Mouse (Mus musculus) embryonic facial prominence, embryonic 14.5 days (tissue): Measurements from ENCODE around the gene Klk14. TPM values are rescaled to one million over a fixed set of nuclear protein-coding genes. Genes with fewer than 3 reads are reported as not detected.
A peak's percentile ranks its signal among the peaks of the same experiment; 100 is the strongest.
"Not testable (repeated sequence)": the region's sequence is repeated elsewhere in the genome, so short reads cannot be mapped to it uniquely, and the experiment has no call there.

Experiments
- ATAC-seq: fragments of 200-750 bp; cut with Nextera tagmentation; 2 replicates; pipeline ENCODE4 v1.8.0; 2017; ENCODE audit warnings: low read depth, moderate number of reproducible peaks, moderate TSS enrichment
- DNase-seq: peaks from one replicate; pipeline ENCODE4 v3.0.0-alpha.2; 2015; ENCODE audit warnings: low spot score
- H3K27ac ChIP-seq: fragments of 300-500 bp; sonication (generic); replicated peaks from 2 replicates; pipeline ENCODE4 v1.5.1; 2014; ENCODE audit warnings: low read depth, mild to moderate bottlenecking, low read length, moderate library complexity
- H3K27me3 ChIP-seq: fragments of 300-500 bp; sonication (generic); replicated peaks from 2 replicates; pipeline ENCODE4 v1.6.1; 2014; ENCODE audit warnings: low read length; ENCODE audit not compliant: control insufficient read depth, insufficient read depth
- H3K36me3 ChIP-seq: fragments of 300-500 bp; sonication (generic); 2 replicates; pipeline ENCODE4 v1.6.1; 2014; ENCODE audit warnings: low read length, mixed read lengths; ENCODE audit not compliant: control insufficient read depth, insufficient read depth
- H3K4me1 ChIP-seq: fragments of 300-500 bp; sonication (generic); 2 replicates; pipeline ENCODE4 v1.6.1; 2014; ENCODE audit warnings: antibody characterized with exemption, low read length; ENCODE audit not compliant: control insufficient read depth, insufficient read depth
- H3K4me2 ChIP-seq: fragments of 300-500 bp; sonication (generic); 2 replicates; pipeline ENCODE4 v1.6.1; 2014; ENCODE audit warnings: low read depth, mild to moderate bottlenecking, low read length, moderate library complexity, mixed read lengths
- H3K4me3 ChIP-seq: fragments of 300-500 bp; sonication (generic); 2 replicates; pipeline ENCODE4 v1.5.1; 2014; ENCODE audit warnings: low read depth, mild to moderate bottlenecking, low read length
- H3K9ac ChIP-seq: fragments of 300-500 bp; sonication (generic); 2 replicates; pipeline ENCODE4 v1.6.1; 2014; ENCODE audit warnings: low read depth, mild to moderate bottlenecking, low read length, moderate library complexity, mixed read lengths
- H3K9me3 ChIP-seq: fragments of 300-500 bp; sonication (generic); 2 replicates; pipeline ENCODE4 v1.6.1; 2016; ENCODE audit warnings: low read length; ENCODE audit not compliant: control insufficient read depth
- WGBS: fragments of 180-500 bp; shearing (Covaris S2); extraction: QIAGEN DNeasy Blood & Tissue Kit; methylation state at CpG from one replicate; pipeline ENCODE4 v1.1.7; 2014; 5-methylcytosine and 5-hydroxymethylcytosine counted together
- polyA plus RNA-seq: library from polyadenylated mRNA; unstranded; fragments of >200 nt; fragmentation: Nextera tagmentation; extraction: Ambion mirVana; gene quantifications from 2 replicates; pipeline ENCODE4 v1.2.1, GENCODE M21; 2014

Klk14 gene
- polyA plus RNA-seq, 1 experiment from 2014 or later = 0.22 TPM

DNA sequence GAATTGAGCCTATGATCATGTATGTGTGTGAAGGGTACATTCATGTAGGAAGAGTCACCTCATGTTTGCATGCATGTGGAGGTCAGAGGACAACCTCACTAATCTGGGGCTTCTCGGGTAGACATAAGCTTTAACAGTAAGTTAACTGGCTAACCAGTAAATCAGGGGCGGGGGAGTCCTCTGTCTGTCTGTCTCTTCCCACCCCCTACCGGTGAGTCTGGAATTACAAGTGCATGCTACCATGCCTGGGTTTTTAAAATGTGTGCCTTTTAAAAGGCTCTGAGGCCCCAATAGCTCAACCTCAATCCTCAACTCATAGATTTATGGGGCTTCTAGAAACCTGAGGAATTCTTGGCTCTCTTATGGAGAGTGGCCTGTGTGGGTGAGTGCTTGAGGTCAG lies 21.6 kb upstream of the Klk14 start:
- H3K36me3 ChIP-seq = no peaks in the 10 kb centered on the region
- no peaks in the 10 kb centered on the region for H3K27me3 ChIP-seq
- H3K27ac ChIP-seq = no peak overlapping the region
- no peak overlapping the region for H3K4me2 ChIP-seq
- 17% methylated on average over 3 of the region's 3 CpGs for WGBS
- H3K9ac ChIP-seq = no peak overlapping the region
- H3K4me1 ChIP-seq = peaks cover 5% of the 10 kb centered on the region
- DNase-seq (peak; percentile 19), ATAC-seq (no peak)
- H3K9me3 ChIP-seq = no peaks in the 10 kb centered on the region
- no peak overlapping the region for H3K4me3 ChIP-seq

- peak overlapping the region; percentile 30; the same call in 1 of the 2 replicates for H3K27ac ChIP-seq
- ATAC-seq (peak; percentile 19), DNase-seq (no peak)
- H3K9me3 ChIP-seq = 0 out of 2 replicates have a peak, but pooled peaks cover under 1% of the 10 kb centered on the region
- H3K36me3 ChIP-seq = peaks cover 21% of the 10 kb centered on the region
- H3K4me1 ChIP-seq = peaks cover 5% of the 10 kb centered on the region
- H3K27me3 ChIP-seq = no peaks in the 10 kb centered on the region
- peak overlapping the region; percentile 72 for H3K4me3 ChIP-seq
- 70% methylated on average over 11 of the region's 11 CpGs for WGBS
- peak overlapping the region; percentile 83 for H3K9ac ChIP-seq
- H3K4me2 ChIP-seq = peak overlapping the region; percentile 71
These were observed 19.0 kb upstream of the Klk14 start for GRCm38 (mm10) chr7:43671064-43671808.

DNA sequence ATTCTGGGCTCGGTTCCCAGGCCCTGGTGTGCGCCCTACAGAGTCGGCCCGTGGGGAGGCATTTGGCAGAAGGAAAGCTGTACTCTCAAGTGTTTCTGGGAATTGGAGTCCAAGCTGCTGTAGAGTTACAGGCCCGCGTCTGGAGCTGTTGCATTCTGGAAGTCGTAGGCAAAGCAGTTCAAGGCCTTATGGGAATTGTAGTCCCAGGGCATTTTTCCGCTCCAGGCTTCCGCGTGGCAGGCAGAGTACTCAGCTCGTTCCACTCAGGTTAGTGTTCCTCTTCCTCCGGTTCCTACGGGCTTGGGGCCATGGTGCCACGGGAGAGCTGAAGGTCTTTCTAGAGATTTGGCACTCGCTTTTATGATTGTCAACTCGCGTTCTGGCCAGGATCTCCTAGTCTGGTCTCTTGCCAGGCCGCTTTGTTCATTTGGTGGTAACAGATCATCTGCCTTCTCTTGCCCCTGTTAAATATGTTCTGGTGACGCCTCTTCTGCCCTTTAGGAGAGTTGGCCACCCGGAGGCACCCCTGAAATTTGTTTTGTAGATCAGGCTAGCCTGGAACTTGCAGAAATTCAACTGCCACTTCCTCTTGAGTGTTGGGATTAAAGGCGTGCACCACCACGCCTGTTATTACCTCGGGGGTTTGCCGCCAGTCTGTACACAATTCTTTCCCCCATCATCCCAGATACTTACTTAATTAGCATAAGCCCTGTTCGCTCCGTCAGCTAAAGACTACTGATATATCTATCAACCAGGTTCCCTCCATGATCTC lies 18.2 kb upstream of the Klk14 start, which contains the start of gene Ctu1:
Gene Ctu1, plus strand, starts transcription at position 208 of the 772 bp plus-strand sequence.
- Histone ChIP-seq H3K4me3 (peak within 1 kb of the TSS; percentile 72), H3K9ac (peak within 1 kb of the TSS; percentile 83), H3K9me3 (0 out of 2 replicates have a peak, but pooled peaks cover 6% of the 10 kb centered on the region), H3K36me3 (peaks cover 29% of the 10 kb centered on the region), H3K27ac (peak within 1 kb of the TSS; percentile 61), H3K27me3 (no peaks in the 10 kb centered on the region), H3K4me2 (peak within 1 kb of the TSS; percentile 71), H3K4me1 (peaks cover 5% of the 10 kb centered on the region)
- DNase-seq (peak; percentile 99), ATAC-seq (peak; percentile 99)
- under 1% methylated on average over 26 of the region's 26 CpGs for WGBS

GRCm38 (mm10) chr7:43672581-43673260 lies 17.5 kb upstream of the Klk14 start:
- Histone ChIP-seq H3K4me3 (peak overlapping the region; percentile 72), H3K36me3 (peaks cover 36% of the 10 kb centered on the region), H3K9ac (peak overlapping the region; percentile 83), H3K27ac (peak overlapping the region; percentile 61), H3K9me3 (peaks cover 13% of the 10 kb centered on the region; the same call in 1 of the 2 replicates), H3K4me2 (peak overlapping the region; percentile 71), H3K4me1 (peaks cover 5% of the 10 kb centered on the region), H3K27me3 (no peaks in the 10 kb centered on the region)
- WGBS = 12% methylated on average over 10 of the region's 10 CpGs
- DNase-seq = peak; percentile 55
- ATAC-seq = no peak

DNA sequence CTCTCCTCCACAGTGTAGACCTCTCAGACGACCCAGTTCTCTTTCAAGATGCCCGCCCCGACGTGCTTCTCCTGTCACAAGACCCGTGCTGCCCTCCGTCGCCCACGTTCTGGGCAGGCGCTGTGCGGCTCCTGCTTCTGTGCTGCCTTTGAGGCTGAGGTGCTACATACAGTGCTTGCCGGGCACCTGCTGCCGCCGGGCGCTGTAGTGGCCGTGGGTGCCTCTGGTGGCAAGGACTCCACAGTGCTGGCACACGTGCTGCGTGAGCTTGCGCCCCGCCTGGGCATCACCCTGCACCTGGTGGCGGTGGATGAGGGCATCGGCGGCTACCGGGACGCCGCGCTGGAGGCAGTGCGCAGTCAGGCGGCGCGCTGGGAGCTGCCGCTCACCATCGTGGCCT lies 15.1 kb upstream of the Klk14 start:
- Histone ChIP-seq H3K4me2 (no peak overlapping the region), H3K9me3 (peaks cover 16% of the 10 kb centered on the region; the same call in 1 of the 2 replicates), H3K4me3 (no peak overlapping the region), H3K36me3 (peaks cover 44% of the 10 kb centered on the region), H3K4me1 (peaks cover 5% of the 10 kb centered on the region), H3K27ac (no peak overlapping the region), H3K9ac (no peak overlapping the region), H3K27me3 (no peaks in the 10 kb centered on the region)
- 93% methylated on average over 28 of the region's 32 CpGs for WGBS
- no peak for ATAC-seq
- DNase-seq = no peak

DNA sequence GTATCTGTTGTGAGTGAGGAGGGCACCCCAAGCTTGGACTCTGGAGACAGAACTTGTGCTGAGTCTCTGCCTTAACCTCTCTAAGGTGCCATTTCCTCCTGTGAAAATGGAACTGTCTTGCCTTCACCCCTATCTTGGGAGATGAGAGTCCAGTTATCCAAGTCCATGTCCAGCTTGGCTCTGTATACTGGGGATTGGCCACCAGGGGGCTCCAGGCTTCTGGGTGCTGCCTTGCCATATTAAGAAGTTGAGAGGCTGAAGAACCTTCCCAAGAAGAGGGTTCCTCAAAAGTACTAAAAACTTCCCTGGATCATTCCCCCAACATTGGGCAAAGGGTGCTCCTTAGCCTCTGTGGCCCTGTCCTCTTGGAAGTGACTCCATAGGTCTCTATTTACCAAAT lies 11.7 kb upstream of the Klk14 start:
- DNase-seq (no peak), ATAC-seq (no peak)

DNA sequence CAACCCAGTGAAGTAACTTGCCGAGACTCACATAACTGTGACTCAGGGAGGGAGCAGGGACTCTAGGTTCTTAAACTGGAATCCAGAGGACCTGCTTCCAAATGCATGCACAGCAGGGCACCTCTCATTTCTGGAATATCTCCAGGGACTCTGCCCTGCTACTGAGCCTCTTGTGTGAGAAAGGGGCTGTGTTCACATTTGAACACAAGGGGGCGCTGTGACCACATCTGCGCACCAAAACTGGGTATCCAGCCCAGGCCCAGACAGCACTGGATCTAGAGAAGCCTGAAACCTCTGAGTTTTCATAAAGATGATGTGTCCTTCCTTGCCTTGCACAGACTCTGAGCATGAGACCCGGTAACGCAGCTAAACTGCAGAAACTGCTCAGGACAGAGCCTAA lies 9.3 kb upstream of the Klk14 start:
- DNase-seq (peak; percentile 38), ATAC-seq (0 out of 2 replicates have a peak, but pooled peaks have one; percentile 26)
- Histone ChIP-seq H3K36me3 (peaks cover 26% of the 10 kb centered on the region), H3K9ac (no peak overlapping the region), H3K4me1 (no peaks in the 10 kb centered on the region), H3K4me2 (no peak overlapping the region), H3K9me3 (peaks cover 16% of the 10 kb centered on the region; the same call in 1 of the 2 replicates), H3K4me3 (no peak overlapping the region), H3K27me3 (no peaks in the 10 kb centered on the region), H3K27ac (no peak overlapping the region)
- WGBS = 21% methylated on average over 5 of the region's 5 CpGs

More for the DNA sequence above, 11.7 kb upstream of the Klk14 start:
- peaks cover 44% of the 10 kb centered on the region for H3K36me3 ChIP-seq
- H3K4me3 ChIP-seq = no peak overlapping the region
- H3K27me3 ChIP-seq = no peaks in the 10 kb centered on the region
- no peak overlapping the region for H3K27ac ChIP-seq
- no peaks in the 10 kb centered on the region for H3K4me1 ChIP-seq
- no peak overlapping the region for H3K9ac ChIP-seq
- H3K4me2 ChIP-seq = no peak overlapping the region
- H3K9me3 ChIP-seq = peaks cover 16% of the 10 kb centered on the region; the same call in 1 of the 2 replicates

GRCm38 (mm10) chr7:43682511-43682910 lies 7.7 kb upstream of the Klk14 start:
- H3K4me2 ChIP-seq, H3K9ac ChIP-seq, H3K4me1 ChIP-seq, H3K4me3 ChIP-seq, H3K9me3 ChIP-seq, ATAC-seq, H3K27ac ChIP-seq, H3K27me3 ChIP-seq: not testable (repeated sequence)
- WGBS = 11% methylated on average over 1 of the region's 1 CpGs
- peaks cover 10% of the 10 kb centered on the region for H3K36me3 ChIP-seq
- peak; percentile 22 for DNase-seq
